Mouse (Mus musculus): ENCODE data around the gene 2510009E07Rik. TPM values are rescaled to one million over a fixed set of nuclear protein-coding genes. Genes with fewer than 3 reads are reported as not detected.

Gene 2510009E07Rik
- total and polyA plus RNA-seq, 3 experiments: not detected

GRCm38 (mm10) chr16:21640766-21641499 is 53.5 kb downstream of the 2510009E07Rik start:
- Histone ChIP-seq H3K9ac (ENCODE audit: insufficient read depth, low read depth) (no peak overlapping the region), H3K4me2 (ENCODE audit: insufficient read depth, low read depth, poor library complexity, severe bottlenecking) (no peak overlapping the region), H3K4me1 (ENCODE audit: control insufficient read depth in 1 of 2, insufficient read depth in 2 of 2) (peaks cover 24 to 82% of the 10 kb centered on the region in 2 experiments), H3K9me3 (replicated peaks; ENCODE audit: low read length) (no peaks in the 10 kb centered on the region), H3K27me3 (replicated peaks) (no peaks in the 10 kb centered on the region), H3K4me3 (replicated peaks in 1 of 3; ENCODE audit: low read depth in 2 of 3, low read length in 2 of 3, poor library complexity in 1 of 3) (no peak overlapping the region), H3K36me3 (replicated peaks in 1 of 2; ENCODE audit: control insufficient read depth in 1 of 2, insufficient read depth in 1 of 2, low read length in 1 of 2) (peaks cover 0 to 17% of the 10 kb centered on the region in 2 experiments), H3K27ac (ENCODE audit: insufficient read depth, low read depth) (no peak overlapping the region), H3K79me2 (replicated peaks; ENCODE audit: control insufficient read depth, extremely low read depth, insufficient read depth, poor library complexity, severe bottlenecking) (no peaks in the 10 kb centered on the region)
- TF ChIP-seq EP300 (IDR thresholded peaks at IDR 0.05; ENCODE audit: low read length) (no peak), UBTF (IDR thresholded peaks at IDR 0.05; ENCODE audit: low read depth, low read length) (no peak), TCF12 (IDR thresholded peaks at IDR 0.05; ENCODE audit: low read depth, low read length) (no peak), SIN3A (IDR thresholded peaks at IDR 0.05; ENCODE audit: low read length) (no peak), JUN (IDR thresholded peaks at IDR 0.05; ENCODE audit: insufficient read depth, low read depth, low read length) (no peak), NRF1 (IDR thresholded peaks at IDR 0.05; ENCODE audit: low read depth, low read length) (no peak), BHLHE40 (IDR thresholded peaks at IDR 0.05; ENCODE audit: low read depth, low read length) (no peak), ZC3H11A (IDR thresholded peaks at IDR 0.05; ENCODE audit: low read depth, low read length) (no peak), ZNF384 (IDR thresholded peaks at IDR 0.05; ENCODE audit: low read depth, low read length) (no peak), USF2 (conservative IDR thresholded peaks at IDR 0.05; ENCODE audit: low read depth, low read length) (no peak), RAD21 (IDR thresholded peaks at IDR 0.05; ENCODE audit: low read depth, low read length) (no peak), HCFC1 (IDR thresholded peaks at IDR 0.05; ENCODE audit: low read depth, low read length) (no peak), USF1 (IDR thresholded peaks at IDR 0.05; ENCODE audit: low read depth, low read length) (no peak), POLR2AphosphoS2 (IDR thresholded peaks at IDR 0.05; ENCODE audit: low read depth, low read length) (no peak), NELFE (IDR thresholded peaks at IDR 0.05; ENCODE audit: low read depth, low read length) (no peak), KAT2A (IDR thresholded peaks at IDR 0.05; ENCODE audit: insufficient replicate concordance, low read length) (no peak), ZKSCAN1 (IDR thresholded peaks at IDR 0.05; ENCODE audit: borderline replicate concordance, low read depth, low read length) (no peak), POLR2A (IDR thresholded peaks at IDR 0.05; ENCODE audit: low read depth, low read length) (no peak)
- DNase-seq (ENCODE audit: extremely low read depth): no peak
- dilution Hi-C loops (cut with MboI; ENCODE audit: extremely low pct_ligation_motif_present, extremely low pct_unique_long_range_greater_than_20kb, low sequenced_read_pairs) (no loop called here), in situ Hi-C loops (cut with MboI; ENCODE audit: low pct_ligation_motif_present, low pct_unique_long_range_greater_than_20kb, low sequenced_read_pairs) (no loop called here)

GRCm38 (mm10) chr16:21637201-21637819 is 57.2 kb downstream of the 2510009E07Rik start:
- no peak overlapping the region for H3K27ac ChIP-seq (ENCODE audit: insufficient read depth, low read depth)

More at GRCm38 (mm10) chr16:21637201-21637819, 57.2 kb downstream of the 2510009E07Rik start:
- H3K79me2 ChIP-seq (replicated peaks; ENCODE audit: control insufficient read depth, extremely low read depth, insufficient read depth, poor library complexity, severe bottlenecking): no peaks in the 10 kb centered on the region
- peaks cover 0 to 8% of the 10 kb centered on the region in 2 experiments for H3K36me3 ChIP-seq (replicated peaks in 1 of 2; ENCODE audit: control insufficient read depth in 1 of 2, insufficient read depth in 1 of 2, low read length in 1 of 2)
- H3K4me2 ChIP-seq (ENCODE audit: insufficient read depth, low read depth, poor library complexity, severe bottlenecking): no peak overlapping the region
- no peaks in the 10 kb centered on the region for H3K27me3 ChIP-seq (replicated peaks)
- no peak overlapping the region for H3K4me3 ChIP-seq (replicated peaks in 1 of 3; ENCODE audit: low read depth in 2 of 3, low read length in 2 of 3, poor library complexity in 1 of 3)
- TF ChIP-seq KAT2A (IDR thresholded peaks at IDR 0.05; ENCODE audit: insufficient replicate concordance, low read length): no peak
- no peak for TF ChIP-seq MAX (IDR thresholded peaks at IDR 0.05; ENCODE audit: low read length)
- no peak for TF ChIP-seq USF1 (IDR thresholded peaks at IDR 0.05; ENCODE audit: low read depth, low read length)
- no peak for TF ChIP-seq E2F4 (IDR thresholded peaks at IDR 0.05; ENCODE audit: insufficient replicate concordance, low read depth, low read length)
- TF ChIP-seq GABPA (IDR thresholded peaks at IDR 0.05; ENCODE audit: insufficient replicate concordance, low read depth, low read length): no peak
- DNase-seq (ENCODE audit: extremely low read depth): no peak
- H3K4me1 ChIP-seq (ENCODE audit: control insufficient read depth in 1 of 2, insufficient read depth in 2 of 2): peaks cover 16 to 66% of the 10 kb centered on the region in 2 experiments
- peaks cover 4% of the 10 kb centered on the region for H3K9me3 ChIP-seq (replicated peaks; ENCODE audit: low read length)
- dilution Hi-C loops (cut with MboI; ENCODE audit: extremely low pct_ligation_motif_present, extremely low pct_unique_long_range_greater_than_20kb, low sequenced_read_pairs): no loop called here
- in situ Hi-C loops (cut with MboI; ENCODE audit: low pct_ligation_motif_present, low pct_unique_long_range_greater_than_20kb, low sequenced_read_pairs): no loop called here
- no peak overlapping the region for H3K9ac ChIP-seq (ENCODE audit: insufficient read depth, low read depth)
